Comparison of ENCODE assay signal across 35 mouse cellular contexts in genomic region chr4:155423988-155424387, GRCm38 (mm10). TPM values are rescaled to one million over a fixed set of nuclear protein-coding genes. Genes with fewer than 3 reads are reported as not detected.
DNase-seq lines count a peak whose midpoint lies in the region; ATAC-seq and TF ChIP-seq lines count a peak whose summit lies in the region.
"Had no signal": no experiment of that assay in that cellular context is flagged by ENCODE, and none has a peak within 500 bp of the region (broad histone marks: within the 10 kb centered on the region; RNA-seq: fewer than 3 reads in every experiment).

No protein-coding gene starts in this region.

- intact Hi-C loops in heart, postnatal 14 days (cut with DNase I), result no loop called here

- H3K36me3 ChIP-seq in hindbrain, embryonic 12.5 days, result 0 out of 2 replicates have a peak, but pooled peaks cover 6% of the 10 kb centered on the region
- no peaks in the 10 kb centered on the region; the same call in 1 of the 2 replicates for H3K36me3 ChIP-seq in hindbrain, postnatal 0 days (ENCODE audit: insufficient read depth, low read length)
- H3K36me3 ChIP-seq in megakaryocyte, embryonic 14.5 days (replicated peaks; ENCODE audit: low read length), result no peaks in the 10 kb centered on the region
- H3K36me3 ChIP-seq: G1E; heart, embryonic 10.5 days; heart, embryonic 13.5 days; intestine, embryonic 15.5 days had no signal

- TF ChIP-seq CTCF in hindbrain, postnatal 0 days (IDR thresholded peaks at IDR 0.05; ENCODE audit: low read depth), result no peak

- H3K4me2 ChIP-seq in hindbrain, embryonic 12.5 days (replicated peaks), result no peak overlapping the region
- no peak overlapping the region for H3K4me2 ChIP-seq in hindbrain, postnatal 0 days (ENCODE audit: low read depth, low read length)
- H3K4me2 ChIP-seq: embryonic facial prominence, embryonic 13.5 days; heart, embryonic 13.5 days; hindbrain, embryonic 15.5 days; intestine, embryonic 15.5 days had no signal

- H3K4me3 ChIP-seq in hindbrain, embryonic 12.5 days, result no peak overlapping the region
- H3K4me3 ChIP-seq in hindbrain, postnatal 0 days (ENCODE audit: low read length), result no peak overlapping the region
- H3K4me3 ChIP-seq in megakaryocyte, embryonic 14.5 days (replicated peaks), result peak overlapping the region; percentile 19
- H3K4me3 ChIP-seq: embryonic facial prominence, embryonic 10.5 days; embryonic facial prominence, embryonic 13.5 days; erythroblast, embryonic 14.5 days; forebrain, embryonic 10.5 days; heart, adult 2 months; heart, embryonic 10.5 days; heart, embryonic 13.5 days; hindbrain, embryonic 15.5 days; intestine, embryonic 15.5 days had no signal

- WGBS in hindbrain, embryonic 12.5 days, result 87% methylated on average over 5 of the region's 5 CpGs
- WGBS in hindbrain, postnatal 0 days, result 87% methylated on average over 5 of the region's 5 CpGs

- H3K9ac ChIP-seq in hindbrain, embryonic 12.5 days, result 0 out of 2 replicates have a peak overlapping the region, but pooled peaks have one; percentile 19
- no peak overlapping the region for H3K9ac ChIP-seq in hindbrain, postnatal 0 days (replicated peaks; ENCODE audit: low read length)
- H3K9ac ChIP-seq: embryonic facial prominence, embryonic 13.5 days; forebrain, postnatal 0 days; heart, embryonic 13.5 days; hindbrain, embryonic 15.5 days; intestine, embryonic 15.5 days had no signal

- ATAC-seq in hindbrain, embryonic 12.5 days (ENCODE audit: low FRiP score), result no peak
- no peak for ATAC-seq in hindbrain, postnatal 0 days
- ATAC-seq in megakaryocyte, adult 5-6 weeks (ENCODE audit: poor library complexity, severe bottlenecking), result no peak
- peak; percentile 63 to 69 for ATAC-seq in hematopoietic stem cell, adult 5-6 weeks (replicated peaks in 1 of 2; ENCODE audit: insufficient read depth in 1 of 2, low FRiP score in 2 of 2, low TSS enrichment in 1 of 2, low read depth in 1 of 2, poor library complexity in 2 of 2, severe bottlenecking in 2 of 2)
- ATAC-seq: forebrain, embryonic 14.5 days; forebrain, postnatal 0 days; intestine, embryonic 15.5 days; Patski had no signal

- no peak overlapping the region for H3K27ac ChIP-seq in hindbrain, embryonic 12.5 days
- no peak overlapping the region for H3K27ac ChIP-seq in hindbrain, postnatal 0 days
- H3K27ac ChIP-seq: embryonic facial prominence, embryonic 10.5 days; embryonic facial prominence, embryonic 13.5 days; forebrain, embryonic 10.5 days; heart, adult 2 months; heart, embryonic 10.5 days; heart, embryonic 13.5 days; hindbrain, embryonic 15.5 days; intestine, embryonic 15.5 days had no signal

- no peaks in the 10 kb centered on the region for H3K4me1 ChIP-seq in hindbrain, embryonic 12.5 days
- no peaks in the 10 kb centered on the region for H3K4me1 ChIP-seq in hindbrain, postnatal 0 days (ENCODE audit: insufficient read depth, low read length)
- peaks cover 27% of the 10 kb centered on the region for H3K4me1 ChIP-seq in megakaryocyte, embryonic 14.5 days
- H3K4me1 ChIP-seq: embryonic facial prominence, embryonic 10.5 days; embryonic facial prominence, embryonic 13.5 days; forebrain, embryonic 10.5 days; heart, embryonic 10.5 days; heart, embryonic 13.5 days; hindbrain, embryonic 15.5 days; intestine, embryonic 15.5 days had no signal

- DNase-seq in hindbrain, postnatal 0 days (ENCODE audit: low spot score), result no peak
- no peak for DNase-seq in ovary, adult 18-20 months (ENCODE audit: low spot score)
- no peak for DNase-seq in heart, postnatal 14 days
- DNase-seq: adrenal gland, postnatal 10 days; adrenal gland, postnatal 36 days; B cell, adult 2 months; cerebellum, adult 11 months; cerebellum, adult 2 months; cerebellum, adult 9-11 months; cerebellum, postnatal 25 days; embryo, embryonic 11 days; forebrain, postnatal 0 days; gastrocnemius, postnatal 10 days; gastrocnemius, postnatal 36 days; heart, adult 2 months had no signal

- H3K9me3 ChIP-seq in hindbrain, embryonic 12.5 days (replicated peaks), result no peaks in the 10 kb centered on the region
- no peaks in the 10 kb centered on the region for H3K9me3 ChIP-seq in hindbrain, postnatal 0 days (ENCODE audit: low read length)
- no peaks in the 10 kb centered on the region for H3K9me3 ChIP-seq in megakaryocyte, embryonic 14.5 days
- H3K9me3 ChIP-seq: embryonic facial prominence, embryonic 10.5 days; embryonic facial prominence, embryonic 13.5 days; forebrain, embryonic 10.5 days; G1E; heart, embryonic 10.5 days; heart, embryonic 13.5 days; hindbrain, embryonic 15.5 days; intestine, embryonic 15.5 days had no signal

- H3K27me3 ChIP-seq in hindbrain, embryonic 12.5 days, result no peaks in the 10 kb centered on the region
- H3K27me3 ChIP-seq in hindbrain, postnatal 0 days (ENCODE audit: insufficient read depth, low read length), result no peaks in the 10 kb centered on the region
- H3K27me3 ChIP-seq in megakaryocyte, embryonic 14.5 days (replicated peaks), result peaks cover 73% of the 10 kb centered on the region
- H3K27me3 ChIP-seq: CH12.LX; embryonic facial prominence, embryonic 13.5 days; heart, embryonic 13.5 days; hindbrain, embryonic 15.5 days; intestine, embryonic 15.5 days; Patski had no signal

RNA-seq across cellular contexts. Expression of gene Cfap74, which starts 15.0 kb away (rescaled TPM):
- 5.6 and 6.3 TPM in 2 replicates for polyA plus RNA-seq in hindbrain, embryonic 12.5 days (2016; fragmentation: Nextera tagmentation; extraction: Ambion mirVana)
- 3.7 and 5.7 TPM in 2 replicates for total RNA-seq in hindbrain, postnatal 0 days (2014; rRNA removed)
- polyA plus RNA-seq in hindbrain, postnatal 0 days (2015; fragmentation: Nextera tagmentation; extraction: Ambion mirVana), result 5.2 and 5.5 TPM in 2 replicates
- not detected in 2 replicates for polyA plus RNA-seq in megakaryocyte, embryonic 14.5 days (2012; ENCODE audit: insufficient read depth, low replicate concordance)
- 0.25 TPM in 1 of 2 replicates, not detected in the other for total RNA-seq in megakaryocyte, adult 5-6 weeks (2015)
- 0.04 and 0.07 TPM in 2 replicates for total RNA-seq in megakaryocyte, adult 5-6 weeks (2017)
- total RNA-seq in hematopoietic stem cell, adult 5-6 weeks (2017), result 1.2 and 1.5 TPM in 2 replicates
- under 1 TPM; 0.61 to 0.69 TPM for total RNA-seq in heart, postnatal 14 days (2021)
- total RNA-seq: granulocyte monocyte progenitor cell, adult 5-6 weeks had no signal
- polyA plus RNA-seq: erythroblast, embryonic 14.5 days; G1E had no signal

RNA-seq across cellular contexts. Expression of gene Gabrd, which starts 26.1 kb away (rescaled TPM):
- polyA plus RNA-seq in hindbrain, embryonic 12.5 days (2016; fragmentation: Nextera tagmentation; extraction: Ambion mirVana), result not detected in 2 replicates
- 0.42 and 0.72 TPM in 2 replicates for total RNA-seq in hindbrain, postnatal 0 days (2014; rRNA removed)
- polyA plus RNA-seq in hindbrain, postnatal 0 days (2015; fragmentation: Nextera tagmentation; extraction: Ambion mirVana), result 0.29 and 0.50 TPM in 2 replicates
- polyA plus RNA-seq in megakaryocyte, embryonic 14.5 days (2012; ENCODE audit: insufficient read depth, low replicate concordance), result not detected in 2 replicates
- total RNA-seq in megakaryocyte, adult 5-6 weeks (2015), result 0.25 TPM in 1 of 2 replicates, not detected in the other
- 0.11 TPM in 1 of 2 replicates, not detected in the other for total RNA-seq in megakaryocyte, adult 5-6 weeks (2017)
- total RNA-seq in hematopoietic stem cell, adult 5-6 weeks (2017), result 0.15 and 0.63 TPM in 2 replicates
- total RNA-seq in heart, postnatal 14 days (2021), result not detected
- total RNA-seq: G1E; granulocyte monocyte progenitor cell, adult 5-6 weeks; heart, adult 2 months; heart, postnatal 25 days had no signal
- polyA plus RNA-seq: embryonic facial prominence, embryonic 10.5 days; embryonic facial prominence, embryonic 13.5 days; erythroblast, embryonic 14.5 days; forebrain, embryonic 10.5 days; G1E; heart, embryonic 10.5 days; heart, embryonic 13.5 days; hindbrain, embryonic 11.5 days; Patski had no signal

RNA-seq across cellular contexts. Expression of gene Tmem52, which starts 44.9 kb away (rescaled TPM):
- polyA plus RNA-seq in hindbrain, embryonic 12.5 days (2016; fragmentation: Nextera tagmentation; extraction: Ambion mirVana), result not detected in 2 replicates
- total RNA-seq in hindbrain, postnatal 0 days (2014; rRNA removed), result 0.61 and 3.7 TPM in 2 replicates
- 0.46 and 0.74 TPM in 2 replicates for polyA plus RNA-seq in hindbrain, postnatal 0 days (2015; fragmentation: Nextera tagmentation; extraction: Ambion mirVana)
- not detected in 2 replicates for polyA plus RNA-seq in megakaryocyte, embryonic 14.5 days (2012; ENCODE audit: insufficient read depth, low replicate concordance)
- total RNA-seq in megakaryocyte, adult 5-6 weeks (2015), result not detected in 2 replicates
- not detected in 2 replicates for total RNA-seq in megakaryocyte, adult 5-6 weeks (2017)
- total RNA-seq in hematopoietic stem cell, adult 5-6 weeks (2017), result not detected in 2 replicates
- 1 to 10 TPM; 3.6 to 6.9 TPM for total RNA-seq in heart, postnatal 14 days (2021)
- total RNA-seq: granulocyte monocyte progenitor cell, adult 5-6 weeks had no signal
- polyA plus RNA-seq: embryonic facial prominence, embryonic 10.5 days; erythroblast, embryonic 14.5 days; forebrain, embryonic 10.5 days; forebrain, embryonic 14.5 days; G1E; heart, embryonic 10.5 days; heart, embryonic 13.5 days; heart, embryonic 16.5 days had no signal

Comparison
In these comparisons a context has a peak if more than half of its experiments do, and no peak if none do; other contexts are left out.
1. ATAC-seq: peak in hematopoietic stem cell, adult 5-6 weeks (2 of 2); none in hindbrain, embryonic 12.5 days (single experiment), hindbrain, postnatal 0 days (single experiment) and megakaryocyte, adult 5-6 weeks (single experiment).